Mouse (Mus musculus) ES-E14 (cell line): ENCODE results near the gene Cd28.

ENCODE experiments used
- MAFK ChIP-seq: IDR thresholded peaks from 2 replicates; pipeline ENCODE4 v1.6.1; 2014; ENCODE audit warnings: mild to moderate bottlenecking, low read depth, low read length, inconsistent platforms; ENCODE audit not compliant: insufficient read depth
- ZNF384 ChIP-seq: IDR thresholded peaks from 2 replicates; pipeline ENCODE4 v1.6.1; 2012; ENCODE audit warnings: low read depth, low read length, inconsistent platforms

DNA sequence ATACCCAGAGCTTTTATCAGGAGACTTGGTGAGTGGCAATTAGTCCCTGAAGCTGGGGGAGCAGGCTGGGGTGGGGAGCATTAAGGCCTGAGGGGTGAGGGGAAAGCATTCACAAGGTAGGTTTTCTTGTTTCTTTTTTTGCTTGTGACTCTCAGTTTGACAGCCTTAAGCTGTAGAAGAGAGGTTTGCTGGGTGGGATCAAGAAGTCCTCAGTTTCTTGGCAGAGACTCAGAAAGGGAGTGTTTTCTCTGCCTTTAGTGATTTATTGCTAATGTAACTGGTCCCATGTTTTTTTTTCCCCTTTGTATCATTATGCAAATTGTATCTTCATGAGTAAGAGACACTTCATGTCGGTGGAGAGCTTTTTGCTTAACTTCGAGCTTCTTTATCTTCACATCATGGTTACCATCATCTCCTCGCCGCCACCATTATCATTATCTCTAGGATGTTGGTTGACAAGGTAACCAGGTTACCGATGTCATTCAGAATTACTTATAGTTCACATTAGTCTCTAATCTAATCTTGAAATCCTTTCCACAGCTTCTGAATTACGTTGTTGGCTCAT is 33.7 kb downstream of the Cd28 start:
- TF ChIP-seq ZNF384 (no peak), MAFK (no peak)
